Mouse (Mus musculus) ES-E14 (cell line): ENCODE data around the gene Grap.

Experiments used
- HCFC1 ChIP-seq: IDR thresholded peaks from 2 replicates; pipeline ENCODE4 v1.6.1; 2012; ENCODE audit warnings: low read length, inconsistent platforms, borderline replicate concordance; ENCODE audit not compliant: insufficient read depth
- ZNF384 ChIP-seq: IDR thresholded peaks from 2 replicates; pipeline ENCODE4 v1.6.1; 2012; ENCODE audit warnings: low read depth, low read length, inconsistent platforms

DNA sequence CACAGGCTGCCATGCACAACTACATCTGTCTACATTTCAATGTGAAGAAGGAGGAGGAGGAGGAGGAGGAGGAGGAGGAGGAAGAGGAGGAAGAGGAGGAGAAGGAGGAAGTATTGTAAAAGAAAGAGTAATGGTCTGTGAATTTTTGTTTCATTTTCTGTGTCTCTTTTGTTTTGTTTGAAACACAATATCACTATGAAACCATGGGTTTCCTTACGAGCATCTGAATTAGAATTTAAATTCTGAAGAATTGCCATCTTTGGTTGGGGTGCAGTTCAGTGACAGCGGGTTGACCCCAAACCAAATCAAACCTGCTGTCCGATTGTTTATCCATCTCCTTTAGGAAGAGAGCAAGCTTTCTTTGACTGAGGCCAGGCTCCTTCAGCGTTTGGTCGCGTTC, 33.7 kb upstream of the Grap start:
- TF ChIP-seq ZNF384 (no peak), HCFC1 (no peak)
